Mouse (Mus musculus) heart, postnatal 0 days (tissue): Measurements from ENCODE around the gene Kri1. TPM values are rescaled to one million over a fixed set of nuclear protein-coding genes. Genes with fewer than 3 reads are reported as not detected.
A peak's percentile ranks its signal among the peaks of the same experiment; 100 is the strongest.
"Not testable (repeated sequence)": the region's sequence is repeated elsewhere in the genome, so short reads cannot be mapped to it uniquely, and the experiment has no call there.

Experiments used
- ATAC-seq: fragments of 200-750 bp; cut with Nextera tagmentation; 2 replicates; pipeline ENCODE4 v1.8.0; 2017; ENCODE audit warnings: low read depth, moderate number of reproducible peaks, moderate library complexity; ENCODE audit not compliant: insufficient read depth
- DNase-seq: peaks from one replicate; pipeline ENCODE4 v3.0.0-alpha.2; 2016; ENCODE audit warnings: low spot score
- H3K27ac ChIP-seq: fragments of 300-500 bp; sonication (generic); 2 replicates; pipeline ENCODE4 v1.5.1; 2014; ENCODE audit warnings: low read depth, mild to moderate bottlenecking
- H3K27me3 ChIP-seq: fragments of 300-500 bp; sonication (generic); 2 replicates; pipeline ENCODE4 v1.6.1; 2014; ENCODE audit warnings: low read length, mixed read lengths; ENCODE audit not compliant: control insufficient read depth, insufficient read depth
- H3K36me3 ChIP-seq: fragments of 300-500 bp; sonication (generic); replicated peaks from 2 replicates; pipeline ENCODE4 v1.6.1; 2014; ENCODE audit warnings: low read length, mixed read lengths; ENCODE audit not compliant: control insufficient read depth, insufficient read depth
- H3K4me1 ChIP-seq: fragments of 300-500 bp; sonication (generic); 2 replicates; pipeline ENCODE4 v1.6.1; 2014; ENCODE audit warnings: antibody characterized with exemption; ENCODE audit not compliant: control insufficient read depth, insufficient read depth
- H3K4me2 ChIP-seq: fragments of 300-500 bp; sonication (generic); 2 replicates; pipeline ENCODE4 v1.6.1; 2014; ENCODE audit warnings: low read depth, mild to moderate bottlenecking, low read length, moderate library complexity
- H3K4me3 ChIP-seq: fragments of 300-500 bp; sonication (generic); 2 replicates; pipeline ENCODE4 v1.5.1; 2014; ENCODE audit warnings: low read depth, low read length
- H3K9ac ChIP-seq: fragments of 300-500 bp; sonication (generic); replicated peaks from 2 replicates; pipeline ENCODE4 v1.6.1; 2014; ENCODE audit warnings: low read depth, low read length, mixed read lengths
- H3K9me3 ChIP-seq: fragments of 300-500 bp; sonication (generic); replicated peaks from 2 replicates; pipeline ENCODE4 v1.6.1; 2016; ENCODE audit warnings: low read length; ENCODE audit not compliant: control insufficient read depth
- CTCF ChIP-seq: IDR thresholded peaks from 2 replicates; pipeline ENCODE4 v1.5.1; 2016; ENCODE audit warnings: antibody characterized with exemption, control low read depth, low read depth
- EP300 ChIP-seq: IDR thresholded peaks from 2 replicates; pipeline ENCODE4 v1.6.1; 2016; ENCODE audit warnings: antibody characterized with exemption, low read depth
- WGBS: fragments of 180-500 bp; shearing (Covaris S2); extraction: QIAGEN DNeasy Blood & Tissue Kit; methylation state at CpG from one replicate; pipeline ENCODE4 v1.1.7; 2014; 5-methylcytosine and 5-hydroxymethylcytosine counted together
- polyA plus RNA-seq: library from polyadenylated mRNA; unstranded; fragments of >200 nt; fragmentation: Nextera tagmentation; extraction: Ambion mirVana; gene quantifications from 2 replicates; pipeline ENCODE4 v1.2.1, GENCODE M21; 2015
- total RNA-seq: library from RNA; depleted of rRNA; stranded (reverse); fragments of >200 nt; gene quantifications from 2 replicates; pipeline ENCODE4 v1.2.3, GENCODE M21; 2014; ENCODE audit warnings: low replicate concordance

Kri1 gene
- total and polyA plus RNA-seq, 2 experiments from 2014 or later: 9.1 to 16.3 TPM

DNA sequence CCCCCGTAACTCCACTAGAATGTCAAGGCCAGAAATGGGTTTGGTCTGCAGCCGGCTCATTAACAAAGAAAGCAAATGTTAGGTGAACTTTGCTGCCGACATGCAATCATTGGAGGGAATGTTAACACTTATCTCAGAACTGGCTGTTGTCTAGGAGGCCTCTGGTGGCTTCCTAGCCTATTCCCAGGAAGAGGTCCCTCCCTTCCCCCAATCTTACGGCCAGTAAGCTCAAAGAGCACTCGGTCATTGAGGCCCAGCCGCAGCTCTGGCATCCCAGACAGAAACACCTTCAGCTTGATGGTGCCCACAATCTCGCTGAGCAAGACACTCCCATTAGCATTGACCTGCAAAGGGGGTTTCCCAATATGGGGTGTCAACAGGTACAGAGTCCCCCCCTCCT lies 17.3 kb upstream of the Kri1 start:
- no peaks in the 10 kb centered on the region for H3K36me3 ChIP-seq
- H3K27ac ChIP-seq: no peak overlapping the region
- H3K9me3 ChIP-seq: no peaks in the 10 kb centered on the region
- no peak overlapping the region for H3K9ac ChIP-seq
- H3K4me2 ChIP-seq: no peak overlapping the region
- no peaks in the 10 kb centered on the region for H3K27me3 ChIP-seq
- DNase-seq: no peak
- WGBS: 62% methylated on average over 7 of the region's 7 CpGs
- ATAC-seq: no peak
- no peak overlapping the region for H3K4me3 ChIP-seq
- H3K4me1 ChIP-seq: no peaks in the 10 kb centered on the region
- TF ChIP-seq EP300: no peak

DNA sequence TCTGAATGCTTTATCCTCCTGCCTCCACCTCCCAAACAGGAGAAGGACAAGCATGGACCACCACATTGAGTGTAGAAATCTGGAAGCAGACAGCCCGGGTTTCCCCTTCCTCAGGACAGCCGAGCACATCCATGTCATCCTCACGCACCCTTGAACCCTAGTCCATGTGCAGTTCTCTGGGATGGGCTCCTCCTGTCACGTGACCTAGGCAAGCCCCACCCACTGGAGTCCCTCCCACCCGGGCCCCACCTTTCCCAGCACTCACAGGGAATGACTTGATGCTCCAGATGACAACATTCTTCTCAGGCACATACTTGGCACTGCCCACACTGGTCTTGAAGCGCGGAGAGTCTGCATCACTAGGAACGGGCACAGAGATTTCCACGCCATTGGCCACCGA lies 11.2 kb upstream of the Kri1 start:
- ATAC-seq (no peak), DNase-seq (no peak)
- H3K36me3 ChIP-seq: no peaks in the 10 kb centered on the region
- H3K27ac ChIP-seq: no peak overlapping the region
- H3K9me3 ChIP-seq: no peaks in the 10 kb centered on the region
- 84% methylated on average over 10 of the region's 10 CpGs for WGBS
- H3K9ac ChIP-seq: no peak overlapping the region
- H3K4me3 ChIP-seq: no peak overlapping the region
- TF ChIP-seq EP300 (no peak), CTCF (no peak)
- H3K27me3 ChIP-seq: no peaks in the 10 kb centered on the region
- no peak overlapping the region for H3K4me2 ChIP-seq
- no peaks in the 10 kb centered on the region for H3K4me1 ChIP-seq

- H3K4me2 ChIP-seq: no peak overlapping the region
- H3K36me3 ChIP-seq: no peaks in the 10 kb centered on the region
- ATAC-seq: no peak
- TF ChIP-seq CTCF: no peak
- no peak for TF ChIP-seq EP300
- no peaks in the 10 kb centered on the region for H3K27me3 ChIP-seq
- no peak overlapping the region for H3K27ac ChIP-seq
- 91% methylated on average over 3 of the region's 3 CpGs for WGBS
- H3K9me3 ChIP-seq: no peaks in the 10 kb centered on the region
- H3K4me1 ChIP-seq: peaks cover 18% of the 10 kb centered on the region
- no peak for DNase-seq
- H3K4me3 ChIP-seq: no peak overlapping the region
- H3K9ac ChIP-seq: no peak overlapping the region
Observed at GRCm38 (mm10) chr9:21292271-21292670, 4.5 kb upstream of the Kri1 start.

DNA sequence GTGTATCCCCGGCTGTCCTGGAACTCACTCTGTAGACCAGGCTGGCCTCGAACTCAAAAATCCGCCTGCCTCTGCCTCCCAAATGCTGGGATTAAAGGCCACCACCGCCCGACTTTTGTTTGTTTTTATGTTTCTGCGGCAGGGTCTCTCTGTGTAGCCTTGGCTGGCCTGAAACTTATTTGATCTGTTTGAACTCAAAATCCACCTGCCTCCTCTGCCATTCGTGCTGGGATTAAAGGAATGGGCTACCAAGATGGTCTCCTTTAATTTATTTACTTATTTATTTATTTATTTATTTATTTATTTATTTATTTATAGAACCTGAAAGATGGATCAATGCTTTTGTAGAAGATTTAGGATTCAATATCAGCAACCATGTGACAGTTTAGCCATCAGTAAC lies 4.1 kb upstream of the Kri1 start:
- peak overlapping the region; percentile 79 for H3K4me3 ChIP-seq
- peak overlapping the region; percentile 40 for H3K27ac ChIP-seq
- H3K4me1 ChIP-seq: peaks cover 22% of the 10 kb centered on the region
- H3K9ac ChIP-seq, H3K27me3 ChIP-seq, DNase-seq, ATAC-seq, H3K36me3 ChIP-seq, H3K9me3 ChIP-seq: not testable (repeated sequence)
- 24% methylated on average over 7 of the region's 7 CpGs for WGBS
- H3K4me2 ChIP-seq: peak overlapping the region; percentile 46

DNA sequence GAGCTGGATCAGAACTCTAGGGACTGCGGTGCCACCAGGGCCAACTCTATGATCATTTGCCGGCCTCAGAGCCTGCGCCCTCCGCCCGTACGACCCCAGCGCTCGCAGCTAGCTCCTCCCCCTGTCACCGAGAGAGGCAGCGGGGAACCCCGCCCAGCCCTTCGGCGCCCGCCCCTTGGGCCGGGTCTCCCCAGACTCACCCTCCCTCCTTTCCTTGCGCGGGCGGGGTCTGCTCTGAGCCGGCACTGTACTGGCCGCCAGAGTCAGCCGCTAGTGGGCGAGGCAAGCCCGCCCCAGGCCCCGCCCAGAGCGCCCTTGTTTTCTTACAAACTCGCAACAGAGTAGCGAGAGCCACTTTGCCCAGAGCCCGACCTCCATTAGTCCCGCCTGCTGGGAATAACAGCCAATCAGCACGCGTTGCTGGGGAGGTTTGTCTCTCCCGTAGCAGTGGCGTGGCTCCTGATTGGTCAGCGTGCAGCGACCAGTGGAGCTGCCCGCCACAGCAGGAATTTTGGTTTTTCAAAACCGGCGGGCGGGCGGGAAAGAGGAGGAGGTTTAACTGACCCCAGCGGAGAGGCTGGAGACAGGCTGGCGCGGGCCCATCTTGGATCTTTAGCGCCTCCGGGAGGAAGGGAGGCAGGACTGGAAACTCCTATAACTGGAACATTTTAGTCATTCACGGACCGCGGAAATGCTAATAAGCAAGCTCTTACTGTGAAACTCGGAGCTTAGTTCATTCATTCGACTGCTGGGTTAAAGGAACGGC lies 3.4 kb upstream of the Kri1 start, which contains the start of gene Cdkn2d:
Cdkn2d (minus strand) TSS at position 386 of the 766 bp plus-strand sequence.
- Histone ChIP-seq H3K36me3 (no peaks in the 10 kb centered on the region), H3K27ac (peak within 1 kb of the TSS; percentile 90), H3K27me3 (no peaks in the 10 kb centered on the region), H3K9me3 (no peaks in the 10 kb centered on the region), H3K9ac (peak within 1 kb of the TSS; percentile 64), H3K4me1 (peaks cover 27% of the 10 kb centered on the region), H3K4me2 (peak within 1 kb of the TSS; percentile 97), H3K4me3 (peak within 1 kb of the TSS; percentile 79)
- 0 out of 2 replicates have a peak, but pooled peaks have one; percentile 68 for TF ChIP-seq EP300
- TF ChIP-seq CTCF: peak; percentile 44
- WGBS: under 1% methylated on average over 49 of the region's 51 CpGs
- DNase-seq (peak; percentile 100), ATAC-seq (peak; percentile 90)

DNA sequence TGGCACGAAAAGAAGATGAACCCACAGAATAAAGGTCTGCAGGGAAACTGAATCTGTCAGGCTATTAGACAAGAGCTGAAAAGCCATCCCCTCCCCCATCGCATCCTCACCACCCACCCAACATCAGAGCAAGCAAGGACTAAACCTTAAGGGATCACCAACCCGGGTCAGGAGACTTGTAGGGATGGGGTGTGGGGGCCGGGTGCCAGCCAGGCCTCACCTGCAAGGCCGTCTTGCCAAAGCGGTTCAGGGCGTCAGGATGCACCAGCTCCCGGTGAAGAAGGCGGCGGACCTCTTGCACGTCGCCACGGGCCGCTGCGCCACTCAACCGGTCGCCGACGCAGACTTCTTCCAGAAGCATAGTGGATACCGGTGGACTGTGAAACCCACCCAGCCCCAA lies 2.8 kb upstream of the Kri1 start:
- Histone ChIP-seq H3K9ac (peak overlapping the region; percentile 64), H3K27me3 (no peaks in the 10 kb centered on the region), H3K9me3 (no peaks in the 10 kb centered on the region), H3K4me1 (peaks cover 27% of the 10 kb centered on the region), H3K4me3 (peak overlapping the region; percentile 79), H3K36me3 (0 out of 2 replicates have a peak, but pooled peaks cover 3% of the 10 kb centered on the region), H3K4me2 (peak overlapping the region; percentile 97), H3K27ac (peak overlapping the region; percentile 90)
- DNase-seq: no peak
- ATAC-seq: no peak
- under 1% methylated on average over 20 of the region's 20 CpGs for WGBS
- no peak for TF ChIP-seq CTCF
- TF ChIP-seq EP300: no peak
